12 mouse cellular contexts compared by ENCODE assay signal in genomic region chr10:81645391-81645790, GRCm38 (mm10).
"Had no signal": no experiment of that assay in that cellular context is flagged by ENCODE, and none has a peak within 500 bp of the region (broad histone marks: within the 10 kb centered on the region; RNA-seq: fewer than 3 reads in every experiment).

No protein-coding gene starts in this region.

- H3K36me3 ChIP-seq: liver, embryonic 12.5 days had no signal

- ATAC-seq: liver, embryonic 12.5 days; midbrain, embryonic 16.5 days had no signal

- H3K9ac ChIP-seq: limb, embryonic 15.5 days; liver, embryonic 12.5 days; lung, embryonic 14.5 days had no signal

- H3K9me3 ChIP-seq: limb, embryonic 15.5 days; liver, embryonic 12.5 days; neural tube, embryonic 13.5 days had no signal

- H3K27ac ChIP-seq: limb, embryonic 15.5 days; liver, embryonic 12.5 days; midbrain, embryonic 10.5 days; neural tube, embryonic 13.5 days had no signal

- DNase-seq: layer of hippocampus, adult 9-11 months; lung, embryonic 14.5 days; lung, postnatal 10 days; lung, postnatal 4 days; retina, postnatal 1 day; right cerebral cortex, postnatal 4 days; spleen, adult 18-20 months had no signal

- H3K4me3 ChIP-seq: limb, embryonic 15.5 days; liver, embryonic 12.5 days had no signal

- H3K4me2 ChIP-seq: limb, embryonic 15.5 days; neural tube, embryonic 13.5 days had no signal

- H3K27me3 ChIP-seq: limb, embryonic 15.5 days; liver, embryonic 12.5 days; neural tube, embryonic 13.5 days had no signal
